Mouse (Mus musculus) MEL (cell line): Measurements from ENCODE around the gene Olfr205.

ENCODE experiments used
- CTCF ChIP-seq, 3 experiments: IDR thresholded peaks in 2 of 3; conservative IDR thresholded peaks in 1 of 3; 2 replicates each; pipeline ENCODE4 v1.5.1; 2011 to 2012; ENCODE audit warnings: low read length in 3 of 3, low read depth in 2 of 3, mild to moderate bottlenecking in 2 of 3, improper control_type of control experiment in 1 of 3, inconsistent platforms in 1 of 3, mixed read lengths in 1 of 3, moderate library complexity in 1 of 3; ENCODE audit not compliant: control insufficient read depth in 1 of 3, insufficient read depth in 1 of 3, poor library complexity in 1 of 3, severe bottlenecking in 1 of 3
- ELF1 ChIP-seq: IDR thresholded peaks from 2 replicates; pipeline ENCODE4 v1.6.1; 2014; ENCODE audit warnings: low read depth, mild to moderate bottlenecking, inconsistent platforms, low read length, improper control_type of control experiment, moderate library complexity
- EP300 ChIP-seq, 2 experiments: IDR thresholded peaks; 2 replicates each; pipeline ENCODE4 v1.6.1; 2011; ENCODE audit warnings: improper control_type of control experiment in 2 of 2, low read length in 2 of 2, low read depth in 1 of 2, mild to moderate bottlenecking in 1 of 2
- HCFC1 ChIP-seq: IDR thresholded peaks from 2 replicates; pipeline ENCODE4 v1.6.1; 2012; ENCODE audit warnings: low read depth, mild to moderate bottlenecking, inconsistent platforms, low read length, improper control_type of control experiment, moderate library complexity
- JUND ChIP-seq: IDR thresholded peaks from 2 replicates; pipeline ENCODE4 v1.6.1; 2011; ENCODE audit warnings: low read depth, mild to moderate bottlenecking, improper control_type of control experiment, low read length
- MAX ChIP-seq: IDR thresholded peaks from 2 replicates; pipeline ENCODE4 v1.6.1; 2011; ENCODE audit warnings: low read length, improper control_type of control experiment
- MXI1 ChIP-seq: IDR thresholded peaks from 2 replicates; pipeline ENCODE4 v1.6.1; 2011; ENCODE audit warnings: mild to moderate bottlenecking, low read depth, low read length, improper control_type of control experiment
- MYB ChIP-seq: IDR thresholded peaks from 2 replicates; pipeline ENCODE4 v1.6.1; 2011; ENCODE audit warnings: mild to moderate bottlenecking, low read depth, low read length, improper control_type of control experiment
- USF2 ChIP-seq, 2 experiments: IDR thresholded peaks; 2 replicates each; pipeline ENCODE4 v1.6.1; 2011 to 2012; ENCODE audit warnings: improper control_type of control experiment in 2 of 2, low read length in 2 of 2, borderline replicate concordance in 1 of 2, inconsistent platforms in 1 of 2, low read depth in 1 of 2, mild to moderate bottlenecking in 1 of 2; ENCODE audit not compliant: insufficient read depth in 1 of 2

DNA sequence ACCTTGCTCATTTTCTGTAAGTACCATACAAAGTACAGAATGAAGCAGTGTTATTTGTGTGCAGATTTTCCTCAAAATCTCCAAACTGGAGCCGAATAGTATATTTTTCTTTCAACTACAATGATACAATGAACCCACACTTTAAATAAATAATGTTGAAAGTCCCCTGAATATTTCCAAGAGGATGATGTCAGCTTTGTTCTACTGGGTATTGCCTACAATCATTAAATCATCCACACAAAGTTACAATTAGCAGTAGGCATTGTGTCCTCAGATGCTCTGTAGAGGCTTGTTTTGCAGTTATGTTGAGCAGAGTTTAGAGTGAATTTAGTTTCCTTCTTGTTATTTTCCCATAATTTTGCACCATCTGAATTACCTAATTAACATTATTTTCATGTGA is 44.2 kb downstream of the Olfr205 start, which contains the start of gene Olfr202:
- no peak for TF ChIP-seq MAX
- TF ChIP-seq CTCF (IDR thresholded peaks at IDR 0.05 in 2 of 3, conservative IDR thresholded peaks at IDR 0.05 in 1 of 3; ENCODE audit: control insufficient read depth in 1 of 3, insufficient read depth in 1 of 3, low read depth in 2 of 3, low read length in 3 of 3, poor library complexity in 1 of 3, severe bottlenecking in 1 of 3): no peak
- no peak for TF ChIP-seq MXI1
- TF ChIP-seq USF2 (IDR thresholded peaks at IDR 0.05; ENCODE audit: borderline replicate concordance in 1 of 2, insufficient read depth in 1 of 2, low read depth in 1 of 2, low read length in 2 of 2): no peak
- no peak for TF ChIP-seq EP300 (IDR thresholded peaks at IDR 0.05; ENCODE audit: low read depth in 1 of 2, low read length in 2 of 2)
- TF ChIP-seq HCFC1: no peak
- TF ChIP-seq ELF1: no peak
- no peak for TF ChIP-seq MYB
- TF ChIP-seq JUND: no peak
